Mouse (Mus musculus) forebrain, embryonic 15.5 days (tissue): ENCODE measurements around the gene Bbs9. TPM values are rescaled to one million over a fixed set of nuclear protein-coding genes. Genes with fewer than 3 reads are reported as not detected.
"Not testable (repeated sequence)": the region's sequence is repeated elsewhere in the genome, so short reads cannot be mapped to it uniquely, and the experiment has no call there.

Experiments
- ATAC-seq: fragments of 200-750 bp; cut with Nextera tagmentation; replicated peaks from 2 replicates; pipeline ENCODE4 v1.8.0; 2017; ENCODE audit warnings: mild to moderate bottlenecking, moderate TSS enrichment, moderate library complexity
- H3K27ac ChIP-seq: fragments of 300-500 bp; sonication (generic); replicated peaks from 2 replicates; pipeline ENCODE4 v1.5.1; 2015; ENCODE audit warnings: mild to moderate bottlenecking, inconsistent platforms
- H3K27me3 ChIP-seq: fragments of 300-500 bp; sonication (generic); 2 replicates; pipeline ENCODE4 v1.6.1; 2015; ENCODE audit warnings: inconsistent platforms
- H3K36me3 ChIP-seq: fragments of 300-500 bp; sonication (generic); 2 replicates; pipeline ENCODE4 v1.6.1; 2015; ENCODE audit warnings: mild to moderate bottlenecking, inconsistent platforms
- H3K4me1 ChIP-seq: fragments of 300-500 bp; sonication (generic); 2 replicates; pipeline ENCODE4 v1.6.1; 2015; ENCODE audit warnings: inconsistent platforms
- H3K4me2 ChIP-seq: fragments of 300-500 bp; sonication (generic); replicated peaks from 2 replicates; pipeline ENCODE4 v1.6.1; 2015; ENCODE audit warnings: mild to moderate bottlenecking, inconsistent platforms
- H3K4me3 ChIP-seq: fragments of 300-500 bp; sonication (generic); 2 replicates; pipeline ENCODE4 v1.5.1; 2015; ENCODE audit warnings: mild to moderate bottlenecking, inconsistent platforms
- H3K9ac ChIP-seq: fragments of 300-500 bp; sonication (generic); replicated peaks from 2 replicates; pipeline ENCODE4 v1.6.1; 2015; ENCODE audit warnings: mild to moderate bottlenecking, inconsistent platforms
- H3K9me3 ChIP-seq: fragments of 300-500 bp; sonication (generic); 2 replicates; pipeline ENCODE4 v1.6.1; 2016; ENCODE audit warnings: inconsistent platforms
- WGBS: fragments of 180-500 bp; shearing (Covaris S2); methylation state at CpG from one replicate; pipeline ENCODE4 v1.1.7; 2015; ENCODE audit warnings: mixed read lengths; 5-methylcytosine and 5-hydroxymethylcytosine counted together
- polyA plus RNA-seq: library from polyadenylated mRNA; unstranded; fragments of >200 nt; fragmentation: Nextera tagmentation; extraction: Ambion mirVana; gene quantifications from 2 replicates; pipeline ENCODE4 v1.2.1, GENCODE M21; 2015

Gene Bbs9
- polyA plus RNA-seq, 1 experiment from 2014 or later = 20.8 TPM

DNA sequence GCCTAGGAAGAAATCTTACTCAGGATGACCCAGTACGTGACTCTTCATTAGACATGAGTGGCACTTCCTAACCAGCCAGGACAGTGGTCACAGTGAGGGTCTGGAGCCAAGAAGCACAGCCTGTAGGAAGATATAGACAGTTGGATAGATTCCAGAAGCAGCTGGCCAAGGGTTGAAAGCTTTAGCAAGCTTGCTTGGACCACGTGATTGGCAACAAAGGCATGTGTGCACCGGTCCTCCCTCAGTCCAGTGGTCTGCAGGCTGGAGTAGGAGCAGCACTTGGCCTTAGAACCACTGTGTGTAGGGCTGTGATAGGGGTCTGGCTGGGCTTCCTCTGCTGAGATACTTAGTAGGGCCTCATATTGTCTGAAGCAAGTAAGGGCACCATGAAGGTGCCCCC, 237.2 kb downstream of the Bbs9 start:
- Histone ChIP-seq H3K27me3 (no peaks in the 10 kb centered on the region), H3K27ac (no peak overlapping the region), H3K36me3 (no peaks in the 10 kb centered on the region), H3K9ac (no peak overlapping the region), H3K9me3 (no peaks in the 10 kb centered on the region), H3K4me2 (no peak overlapping the region), H3K4me3 (no peak overlapping the region), H3K4me1 (peaks cover 7% of the 10 kb centered on the region; the same call in 1 of the 2 replicates)
- 71% methylated on average over 3 of the region's 3 CpGs for WGBS
- no peak for ATAC-seq

DNA sequence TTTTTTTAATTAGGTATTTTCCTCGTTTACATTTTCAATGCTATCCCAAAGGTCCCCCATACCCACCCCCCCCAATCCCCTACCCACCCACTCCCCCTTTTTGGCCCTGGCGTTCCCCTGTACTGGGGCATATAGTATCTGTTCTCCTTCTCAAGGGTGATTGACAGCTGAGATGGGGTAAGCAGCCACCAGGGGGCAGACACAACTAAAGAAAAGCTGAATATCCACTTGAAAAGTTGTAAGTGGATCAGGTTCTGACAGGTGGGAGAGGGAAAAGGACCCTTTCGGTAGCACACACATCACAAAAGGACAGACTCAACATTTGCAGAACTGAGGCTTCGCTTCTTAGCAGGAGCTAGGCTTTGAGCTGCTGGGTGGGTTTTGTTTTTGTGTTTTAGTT, 237.8 kb downstream of the Bbs9 start:
- H3K9me3 ChIP-seq, H3K4me1 ChIP-seq, H3K4me3 ChIP-seq, ATAC-seq, H3K27ac ChIP-seq, H3K36me3 ChIP-seq, H3K9ac ChIP-seq, H3K27me3 ChIP-seq, H3K4me2 ChIP-seq: not testable (repeated sequence)
- WGBS = 30% methylated on average over 4 of the region's 4 CpGs

DNA sequence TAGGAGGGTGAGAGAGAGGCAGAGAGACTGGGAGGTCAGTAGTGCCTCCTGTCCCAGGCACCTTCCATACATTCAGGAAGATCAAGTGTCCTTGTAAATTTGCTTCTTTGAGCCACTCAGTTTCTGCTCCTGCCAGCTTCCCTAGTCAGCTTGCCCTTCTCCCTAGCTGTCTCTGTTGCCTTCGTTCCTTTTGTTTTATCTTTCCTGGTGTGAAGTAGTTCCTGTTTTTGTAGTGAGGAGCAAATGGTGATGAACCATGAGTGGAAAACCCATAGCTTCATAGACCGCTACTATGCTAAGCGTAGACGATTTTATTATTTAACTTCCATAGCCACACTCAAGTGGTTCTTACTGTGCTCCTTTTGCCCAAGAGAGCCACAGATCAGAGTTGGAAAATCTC, 242.1 kb downstream of the Bbs9 start:
- no peak overlapping the region for H3K9ac ChIP-seq
- 90% methylated on average over 4 of the region's 4 CpGs for WGBS

DNA sequence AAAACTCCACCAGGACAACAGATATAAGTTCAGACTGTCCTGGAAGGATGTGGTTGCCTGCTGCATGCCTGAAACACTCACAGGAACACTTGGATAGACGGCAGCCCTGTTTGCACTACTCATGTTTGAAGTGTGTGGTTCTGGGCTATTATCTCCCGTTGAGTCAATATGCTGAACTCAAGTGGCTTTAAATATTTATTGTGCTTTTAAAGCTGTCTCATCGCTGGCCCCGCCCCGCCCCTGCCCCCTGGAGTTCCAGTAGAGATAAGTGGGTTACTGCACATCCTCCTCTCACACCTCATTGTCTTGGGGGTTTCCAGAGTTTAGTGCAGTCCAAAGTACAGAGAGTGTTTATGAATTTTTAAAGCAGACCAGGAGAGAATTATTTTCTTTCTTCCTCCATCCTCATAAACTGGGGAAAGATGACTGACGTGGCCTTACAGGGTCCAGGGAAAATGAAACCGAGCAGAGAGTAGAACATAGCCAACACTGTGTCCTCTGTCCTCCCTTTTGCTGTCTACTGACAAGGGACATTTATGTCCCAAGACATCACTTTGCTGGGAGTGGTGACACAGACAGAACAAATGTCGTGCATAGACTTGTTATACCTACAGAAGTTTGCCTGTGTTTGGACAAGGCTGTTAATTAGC, 242.8 kb downstream of the Bbs9 start:
- H3K9ac ChIP-seq = no peak overlapping the region
- no peak overlapping the region for H3K4me3 ChIP-seq
- H3K36me3 ChIP-seq = no peaks in the 10 kb centered on the region
- H3K4me1 ChIP-seq = no peaks in the 10 kb centered on the region
- no peak for ATAC-seq
- WGBS = 85% methylated on average over 8 of the region's 8 CpGs
- H3K27me3 ChIP-seq = no peaks in the 10 kb centered on the region
- H3K9me3 ChIP-seq = no peaks in the 10 kb centered on the region
- no peak overlapping the region for H3K27ac ChIP-seq
- H3K4me2 ChIP-seq = no peak overlapping the region

More for the DNA sequence above, 242.1 kb downstream of the Bbs9 start:
- no peak overlapping the region for H3K4me3 ChIP-seq
- ATAC-seq = no peak
- no peaks in the 10 kb centered on the region for H3K9me3 ChIP-seq
- H3K27ac ChIP-seq = no peak overlapping the region
- H3K4me1 ChIP-seq = 0 out of 2 replicates have a peak, but pooled peaks cover 2% of the 10 kb centered on the region
- H3K4me2 ChIP-seq = no peak overlapping the region
- no peaks in the 10 kb centered on the region for H3K36me3 ChIP-seq
- no peaks in the 10 kb centered on the region for H3K27me3 ChIP-seq

DNA sequence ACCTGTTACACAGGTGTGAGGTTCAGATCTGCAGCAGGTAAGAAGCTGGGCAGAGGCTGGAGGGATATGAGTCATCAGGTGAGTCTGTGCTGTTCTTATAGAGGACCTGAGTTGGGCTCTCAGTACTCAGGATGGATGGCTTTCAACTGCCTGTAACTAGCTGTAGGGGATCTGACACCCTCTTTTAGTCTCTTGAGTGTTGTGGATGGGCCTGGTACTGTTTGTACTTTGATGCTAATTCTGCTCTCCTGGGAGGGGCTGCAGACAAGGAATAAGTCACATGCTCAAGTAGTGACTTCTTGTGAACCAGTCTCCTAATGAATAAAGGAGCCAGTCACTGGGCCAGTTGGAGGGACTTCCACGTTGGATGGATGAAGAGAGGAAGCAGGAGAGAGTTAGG, 257.1 kb downstream of the Bbs9 start:
- WGBS = 71% methylated on average over 1 of the region's 1 CpGs

DNA sequence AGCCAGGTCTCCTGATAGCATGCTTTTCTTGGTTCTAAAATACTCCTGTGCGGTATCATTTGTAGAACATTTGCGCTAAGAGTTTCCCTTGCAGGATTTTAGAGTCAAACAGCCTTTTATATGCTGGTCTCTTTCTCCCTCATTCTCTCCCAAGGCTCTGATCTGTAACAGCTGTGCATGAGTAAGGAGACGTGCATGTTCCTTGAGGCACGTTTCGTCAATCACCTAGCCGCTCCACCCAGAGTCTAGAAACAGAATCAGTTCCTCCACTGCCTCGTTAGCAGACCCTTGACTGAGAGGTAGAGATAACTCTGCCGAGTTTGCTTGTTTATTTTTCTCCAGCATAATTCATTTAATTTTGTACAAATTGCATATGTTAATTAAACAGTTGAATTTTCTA, 259.4 kb downstream of the Bbs9 start:
- peak; percentile 41; the same call in 1 of the 2 replicates for ATAC-seq

More for the DNA sequence above, 257.1 kb downstream of the Bbs9 start:
- no peak overlapping the region for H3K4me2 ChIP-seq
- no peaks in the 10 kb centered on the region for H3K36me3 ChIP-seq
- no peak overlapping the region for H3K9ac ChIP-seq
- peaks cover 9% of the 10 kb centered on the region for H3K4me1 ChIP-seq
- H3K27ac ChIP-seq = no peak overlapping the region
- no peaks in the 10 kb centered on the region for H3K9me3 ChIP-seq
- no peaks in the 10 kb centered on the region for H3K27me3 ChIP-seq
- ATAC-seq = no peak
- H3K4me3 ChIP-seq = no peak overlapping the region

DNA sequence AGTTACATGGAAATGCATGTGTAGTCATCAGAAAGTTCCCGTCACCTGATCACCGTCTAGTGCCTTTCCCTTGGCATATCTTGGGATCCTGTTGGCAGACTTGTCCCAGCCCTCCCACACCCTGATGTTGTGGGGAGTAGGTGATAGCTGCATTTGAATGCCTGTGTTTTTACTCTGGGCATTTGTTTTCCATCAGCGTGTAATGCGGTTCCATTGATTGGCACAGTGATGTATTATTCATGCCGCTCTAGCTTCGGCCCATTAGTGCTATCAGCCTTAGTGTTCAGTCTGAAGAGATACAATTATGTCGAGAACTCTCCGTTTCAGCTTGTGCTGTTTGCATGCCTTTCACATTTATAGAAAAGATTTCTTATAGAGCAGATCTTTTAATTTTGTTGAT, 259.9 kb downstream of the Bbs9 start:
- no peaks in the 10 kb centered on the region for H3K27me3 ChIP-seq
- WGBS = 8% methylated on average over 8 of the region's 8 CpGs
- H3K27ac ChIP-seq = no peak overlapping the region
- no peak overlapping the region for H3K4me3 ChIP-seq
- H3K4me1 ChIP-seq = peaks cover 9% of the 10 kb centered on the region
- no peak overlapping the region for H3K9ac ChIP-seq
- no peaks in the 10 kb centered on the region for H3K36me3 ChIP-seq
- peak overlapping the region; percentile 23 for H3K4me2 ChIP-seq
- no peaks in the 10 kb centered on the region for H3K9me3 ChIP-seq
- peak; percentile 91 for ATAC-seq

More for the DNA sequence above, 259.4 kb downstream of the Bbs9 start:
- Histone ChIP-seq H3K27me3 (no peaks in the 10 kb centered on the region), H3K9ac (no peak overlapping the region), H3K36me3 (no peaks in the 10 kb centered on the region), H3K4me1 (peaks cover 9% of the 10 kb centered on the region), H3K4me3 (no peak overlapping the region), H3K4me2 (peak overlapping the region; percentile 23), H3K27ac (no peak overlapping the region), H3K9me3 (no peaks in the 10 kb centered on the region)
- WGBS = 46% methylated on average over 8 of the region's 8 CpGs

DNA sequence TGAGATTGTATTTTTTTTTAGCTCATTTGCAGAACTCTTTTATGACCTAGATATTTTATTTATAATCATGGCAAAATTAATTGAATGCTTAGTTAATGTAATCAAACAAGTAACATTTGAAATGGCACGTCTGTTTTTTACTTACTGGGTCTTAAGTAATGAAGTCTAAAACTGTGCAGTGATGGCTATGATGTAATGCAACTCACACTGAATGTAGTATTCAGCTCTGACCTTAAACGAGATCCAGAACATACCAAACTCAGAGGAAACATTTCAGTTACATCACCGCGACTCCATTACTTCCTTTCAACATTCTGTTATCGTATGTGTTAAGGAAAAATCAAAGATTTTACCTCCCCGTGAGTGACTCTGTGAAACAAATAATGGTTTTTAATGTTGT, 262.4 kb downstream of the Bbs9 start:
- ATAC-seq = no peak
- no peaks in the 10 kb centered on the region for H3K27me3 ChIP-seq
- no peak overlapping the region for H3K9ac ChIP-seq
- no peaks in the 10 kb centered on the region for H3K36me3 ChIP-seq
- H3K4me3 ChIP-seq = no peak overlapping the region
- no peak overlapping the region for H3K27ac ChIP-seq
- no peak overlapping the region for H3K4me2 ChIP-seq
- H3K4me1 ChIP-seq = peaks cover 9% of the 10 kb centered on the region
- no peaks in the 10 kb centered on the region for H3K9me3 ChIP-seq
- 59% methylated on average over 6 of the region's 6 CpGs for WGBS

DNA sequence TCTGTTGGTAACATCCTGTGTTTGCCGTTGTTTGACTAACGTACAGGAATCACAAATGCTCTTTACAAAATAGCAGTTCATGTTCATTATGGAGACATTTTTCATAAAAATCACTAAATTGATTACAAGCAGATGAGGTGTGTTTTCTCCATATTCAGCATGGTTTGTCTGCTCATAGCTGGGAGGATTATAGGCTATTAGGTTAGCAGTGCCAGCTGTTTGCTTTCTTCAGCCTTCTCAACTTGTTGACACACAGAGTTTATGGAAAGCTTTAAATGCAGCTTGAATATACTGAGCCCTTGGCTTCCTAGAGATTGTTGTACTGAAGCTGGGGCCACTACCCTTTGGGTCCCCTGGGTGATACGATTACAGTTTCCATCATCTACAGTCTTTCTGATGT, 263.3 kb downstream of the Bbs9 start:
- Histone ChIP-seq H3K4me2 (no peak overlapping the region), H3K27ac (no peak overlapping the region), H3K9ac (no peak overlapping the region), H3K27me3 (no peaks in the 10 kb centered on the region), H3K9me3 (no peaks in the 10 kb centered on the region), H3K4me1 (peaks cover 9% of the 10 kb centered on the region), H3K4me3 (no peak overlapping the region), H3K36me3 (no peaks in the 10 kb centered on the region)
- 93% methylated on average over 3 of the region's 3 CpGs for WGBS
- ATAC-seq = no peak

DNA sequence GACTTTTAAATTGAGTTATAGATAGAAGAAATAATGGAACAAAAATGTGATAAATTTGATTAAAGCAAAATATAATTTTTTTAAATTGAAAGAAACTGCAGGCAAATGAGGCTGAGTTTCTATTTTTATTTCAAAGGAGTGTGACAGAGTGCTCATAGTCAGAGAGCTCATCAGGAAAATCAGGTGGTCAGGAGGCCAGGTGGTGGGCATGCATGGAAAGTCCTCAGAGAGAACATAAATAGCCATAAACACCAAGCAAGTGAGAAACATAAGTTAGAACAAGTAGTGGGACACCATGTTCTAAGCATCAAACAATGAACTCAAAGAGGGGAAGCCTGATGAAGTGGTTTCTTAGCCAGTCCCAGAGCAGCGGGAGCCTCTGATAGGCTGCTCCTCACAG, 266.5 kb downstream of the Bbs9 start:
- Histone ChIP-seq H3K36me3 (no peaks in the 10 kb centered on the region), H3K27ac (no peak overlapping the region), H3K27me3 (no peaks in the 10 kb centered on the region), H3K4me2 (no peak overlapping the region), H3K4me3 (no peak overlapping the region), H3K9me3 (no peaks in the 10 kb centered on the region), H3K9ac (no peak overlapping the region), H3K4me1 (no peaks in the 10 kb centered on the region)
- 96% methylated on average over 1 of the region's 1 CpGs for WGBS
- no peak for ATAC-seq

DNA sequence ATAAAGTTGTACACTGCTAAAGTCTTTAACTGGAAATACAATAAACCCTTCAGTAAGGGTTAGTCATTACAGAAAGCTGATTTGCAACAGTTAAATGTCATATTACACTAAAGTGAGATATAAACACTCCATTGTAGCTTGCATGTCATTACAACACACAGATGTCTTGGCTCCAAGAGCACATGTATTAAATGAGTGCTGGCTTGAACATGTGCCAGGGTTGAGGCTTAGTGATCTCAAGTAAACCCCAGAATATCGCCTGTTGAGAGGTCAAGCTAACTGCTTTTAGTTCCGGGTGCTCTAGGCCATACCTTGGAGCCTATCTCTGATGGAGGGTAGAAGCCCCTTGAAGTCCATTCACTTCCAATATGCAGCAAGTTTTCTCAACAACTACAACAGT, 273.1 kb downstream of the Bbs9 start:
- H3K36me3 ChIP-seq = no peaks in the 10 kb centered on the region
- no peaks in the 10 kb centered on the region for H3K27me3 ChIP-seq
- no peak for ATAC-seq
- no peak overlapping the region for H3K27ac ChIP-seq
- H3K4me2 ChIP-seq = no peak overlapping the region
- H3K9me3 ChIP-seq = no peaks in the 10 kb centered on the region
- no peak overlapping the region for H3K4me3 ChIP-seq
- 80% methylated on average over 2 of the region's 2 CpGs for WGBS
- H3K9ac ChIP-seq = no peak overlapping the region
- H3K4me1 ChIP-seq = peaks cover 2% of the 10 kb centered on the region; the same call in 1 of the 2 replicates

DNA sequence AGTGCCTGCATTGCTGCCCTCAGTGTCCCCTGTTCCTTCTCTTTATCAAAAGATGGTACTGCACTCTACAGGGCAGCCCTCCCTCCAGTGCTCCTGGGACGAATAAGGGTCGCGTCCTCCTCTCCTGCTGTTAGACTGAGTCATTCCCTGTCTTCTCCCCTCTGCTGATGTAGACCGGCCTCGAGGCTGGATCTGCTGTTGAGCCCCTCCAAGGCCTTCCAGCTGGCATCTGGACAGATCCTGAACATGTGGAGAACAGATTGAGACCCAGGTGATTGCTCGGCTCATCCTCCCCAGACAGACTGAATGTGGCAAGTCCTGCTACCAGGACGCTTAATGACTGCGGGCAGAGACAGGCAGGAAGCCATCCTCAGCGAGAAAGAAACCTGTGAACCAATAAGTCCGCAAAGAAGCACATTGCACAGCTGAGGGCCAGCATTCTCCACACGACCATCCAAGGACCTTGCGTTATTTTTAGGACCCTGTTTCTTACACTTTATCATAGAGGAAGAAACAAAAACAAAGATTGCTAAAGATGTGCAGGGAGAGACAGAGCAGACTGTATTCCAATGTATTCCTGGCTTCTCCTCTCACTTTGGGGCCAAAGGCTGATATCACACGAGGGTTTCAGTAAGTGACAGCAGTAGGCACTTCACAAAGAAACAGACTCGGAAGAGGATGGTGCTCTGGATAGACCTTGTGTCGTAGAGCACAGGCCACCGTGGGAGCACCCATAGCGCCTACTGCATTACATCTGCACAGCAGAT, 275.4 kb downstream of the Bbs9 start:
- no peak overlapping the region for H3K27ac ChIP-seq
- H3K27me3 ChIP-seq = no peaks in the 10 kb centered on the region
- no peak overlapping the region for H3K4me3 ChIP-seq
- no peaks in the 10 kb centered on the region for H3K9me3 ChIP-seq
- H3K4me1 ChIP-seq = peaks cover 13% of the 10 kb centered on the region
- 85% methylated on average over 17 of the region's 17 CpGs for WGBS
- ATAC-seq = no peak
- no peak overlapping the region for H3K9ac ChIP-seq
- no peak overlapping the region for H3K4me2 ChIP-seq
- no peaks in the 10 kb centered on the region for H3K36me3 ChIP-seq
